Mouse (Mus musculus): Measurements from ENCODE around the gene B4galnt2. TPM values are rescaled to one million over a fixed set of nuclear protein-coding genes. Genes with fewer than 3 reads are reported as not detected.

B4galnt2 gene
- total and polyA plus RNA-seq, 3 experiments = 0.34 to 1.9 (median 0.42) TPM

GRCm38 (mm10) chr11:95913959-95914566 lies 628 bp downstream of the B4galnt2 start:
- in situ Hi-C loops (cut with MboI; ENCODE audit: low pct_ligation_motif_present, low pct_unique_long_range_greater_than_20kb, low sequenced_read_pairs) (no loop called here), dilution Hi-C loops (cut with MboI; ENCODE audit: extremely low pct_ligation_motif_present, extremely low pct_unique_long_range_greater_than_20kb, low sequenced_read_pairs) (no loop called here)
- TF ChIP-seq NRF1 (IDR thresholded peaks at IDR 0.05; ENCODE audit: low read depth, low read length) = no peak
- no peak for TF ChIP-seq ZNF384 (IDR thresholded peaks at IDR 0.05; ENCODE audit: low read depth, low read length)
- no peak for TF ChIP-seq MXI1 (IDR thresholded peaks at IDR 0.05; ENCODE audit: low read depth, low read length)
- TF ChIP-seq JUN (IDR thresholded peaks at IDR 0.05; ENCODE audit: insufficient read depth, low read depth, low read length) = no peak
- no peak for TF ChIP-seq GABPA (IDR thresholded peaks at IDR 0.05; ENCODE audit: insufficient replicate concordance, low read depth, low read length)
- no peak for TF ChIP-seq ZMIZ1 (IDR thresholded peaks at IDR 0.05; ENCODE audit: low read depth, low read length)
- no peak for TF ChIP-seq CHD2 (IDR thresholded peaks at IDR 0.05; ENCODE audit: low read length)
- no peak for TF ChIP-seq NELFE (IDR thresholded peaks at IDR 0.05; ENCODE audit: low read depth, low read length)
- no peak for TF ChIP-seq RAD21 (IDR thresholded peaks at IDR 0.05; ENCODE audit: low read depth, low read length)
- no peak for TF ChIP-seq IRF4 (IDR thresholded peaks at IDR 0.05; ENCODE audit: low read depth, low read length)
- TF ChIP-seq EP300 (IDR thresholded peaks at IDR 0.05; ENCODE audit: low read length) = no peak
- no peak for TF ChIP-seq MAZ (IDR thresholded peaks at IDR 0.05; ENCODE audit: low read depth, low read length)
- TF ChIP-seq BHLHE40 (IDR thresholded peaks at IDR 0.05; ENCODE audit: low read depth, low read length) = no peak
- DNase-seq (ENCODE audit: extremely low read depth) = no peak
- H3K4me1 ChIP-seq (ENCODE audit: control insufficient read depth in 1 of 2, insufficient read depth in 2 of 2) = 0 out of 4 replicates have a peak, but pooled peaks cover 0 to 4% of the 10 kb centered on the region in 2 experiments
- peaks cover 79% of the 10 kb centered on the region for H3K27me3 ChIP-seq (replicated peaks)
- no peak overlapping the region for H3K9ac ChIP-seq (ENCODE audit: insufficient read depth, low read depth)
- H3K4me3 ChIP-seq (replicated peaks in 1 of 3; ENCODE audit: low read depth in 2 of 3, low read length in 2 of 3, poor library complexity in 1 of 3) = no peak overlapping the region
- no peaks in the 10 kb centered on the region for H3K36me3 ChIP-seq (replicated peaks in 1 of 2; ENCODE audit: control insufficient read depth in 1 of 2, insufficient read depth in 1 of 2, low read length in 1 of 2)
- 0 out of 2 replicates have a peak overlapping the region, but pooled peaks have one; percentile 27 for H3K4me2 ChIP-seq (ENCODE audit: insufficient read depth, low read depth, poor library complexity, severe bottlenecking)
- no peak overlapping the region for H3K27ac ChIP-seq (ENCODE audit: insufficient read depth, low read depth)
- H3K9me3 ChIP-seq (replicated peaks; ENCODE audit: low read length) = no peaks in the 10 kb centered on the region
- H3K79me2 ChIP-seq (replicated peaks; ENCODE audit: control insufficient read depth, extremely low read depth, insufficient read depth, poor library complexity, severe bottlenecking) = no peaks in the 10 kb centered on the region

- DNase-seq (ENCODE audit: extremely low read depth) = no peak
- H3K4me2 ChIP-seq (ENCODE audit: insufficient read depth, low read depth, poor library complexity, severe bottlenecking) = no peak overlapping the region
- H3K9ac ChIP-seq (ENCODE audit: insufficient read depth, low read depth) = no peak overlapping the region
- H3K27ac ChIP-seq (ENCODE audit: insufficient read depth, low read depth) = no peak overlapping the region
- peaks cover 76% of the 10 kb centered on the region for H3K27me3 ChIP-seq (replicated peaks)
- 0 out of 4 replicates have a peak, but pooled peaks cover 0 to 4% of the 10 kb centered on the region in 2 experiments for H3K4me1 ChIP-seq (ENCODE audit: control insufficient read depth in 1 of 2, insufficient read depth in 2 of 2)
- H3K9me3 ChIP-seq (replicated peaks; ENCODE audit: low read length) = no peaks in the 10 kb centered on the region
- in situ Hi-C loops (cut with MboI; ENCODE audit: low pct_ligation_motif_present, low pct_unique_long_range_greater_than_20kb, low sequenced_read_pairs) (no loop called here), dilution Hi-C loops (cut with MboI; ENCODE audit: extremely low pct_ligation_motif_present, extremely low pct_unique_long_range_greater_than_20kb, low sequenced_read_pairs) (no loop called here)
- H3K36me3 ChIP-seq (replicated peaks in 1 of 2; ENCODE audit: control insufficient read depth in 1 of 2, insufficient read depth in 1 of 2, low read length in 1 of 2) = no peaks in the 10 kb centered on the region
- H3K4me3 ChIP-seq (replicated peaks in 1 of 3; ENCODE audit: low read depth in 2 of 3, low read length in 2 of 3, poor library complexity in 1 of 3) = no peak overlapping the region
- no peaks in the 10 kb centered on the region for H3K79me2 ChIP-seq (replicated peaks; ENCODE audit: control insufficient read depth, extremely low read depth, insufficient read depth, poor library complexity, severe bottlenecking)
- no peak for TF ChIP-seq ZMIZ1 (IDR thresholded peaks at IDR 0.05; ENCODE audit: low read depth, low read length)
- no peak for TF ChIP-seq TBP (conservative IDR thresholded peaks at IDR 0.05; ENCODE audit: low read depth, low read length)
- no peak for TF ChIP-seq EP300 (IDR thresholded peaks at IDR 0.05; ENCODE audit: low read length)
- no peak for TF ChIP-seq KAT2A (IDR thresholded peaks at IDR 0.05; ENCODE audit: insufficient replicate concordance, low read length)
- TF ChIP-seq POLR2A (IDR thresholded peaks at IDR 0.05; ENCODE audit: low read depth, low read length) = no peak
- TF ChIP-seq SIN3A (IDR thresholded peaks at IDR 0.05; ENCODE audit: low read length) = no peak
- no peak for TF ChIP-seq NELFE (IDR thresholded peaks at IDR 0.05; ENCODE audit: low read depth, low read length)
- TF ChIP-seq PAX5 (IDR thresholded peaks at IDR 0.05; ENCODE audit: low read length) = no peak
Observed at GRCm38 (mm10) chr11:95911579-95911978, 3.1 kb downstream of the B4galnt2 start.

Measured in CH12.LX (cell line).